Mouse (Mus musculus): ENCODE measurements around the gene Akr7a5.

DNA sequence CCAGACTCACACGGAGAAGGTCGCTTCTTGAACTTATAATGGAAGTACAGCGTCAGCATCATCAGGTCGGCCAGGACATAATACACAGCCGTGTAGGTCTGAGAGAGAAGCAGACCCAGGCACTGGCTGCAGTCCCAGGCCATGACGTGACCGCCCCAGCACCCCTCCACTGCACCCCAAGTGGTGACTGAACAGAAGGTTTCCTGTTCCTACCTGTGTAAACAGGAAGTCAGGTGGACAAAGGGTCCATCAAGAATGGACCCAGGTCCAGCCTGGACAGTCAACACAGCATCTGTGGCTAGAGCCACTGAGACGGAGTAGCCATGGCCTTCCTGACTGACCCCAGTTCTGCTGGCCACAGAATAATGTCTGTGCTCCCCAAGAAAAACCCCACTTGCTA lies 8.8 kb upstream of the Akr7a5 start:
- no peak for TF ChIP-seq MAFK (IDR thresholded peaks at IDR 0.05; ENCODE audit: insufficient read depth, low read depth, low read length)
- no peak for TF ChIP-seq CHD2 (IDR thresholded peaks at IDR 0.05; ENCODE audit: low read depth, low read length)

All from ES-E14 (cell line).